Comparison of ENCODE assay signal across 18 mouse cellular contexts in the genomic region with DNA sequence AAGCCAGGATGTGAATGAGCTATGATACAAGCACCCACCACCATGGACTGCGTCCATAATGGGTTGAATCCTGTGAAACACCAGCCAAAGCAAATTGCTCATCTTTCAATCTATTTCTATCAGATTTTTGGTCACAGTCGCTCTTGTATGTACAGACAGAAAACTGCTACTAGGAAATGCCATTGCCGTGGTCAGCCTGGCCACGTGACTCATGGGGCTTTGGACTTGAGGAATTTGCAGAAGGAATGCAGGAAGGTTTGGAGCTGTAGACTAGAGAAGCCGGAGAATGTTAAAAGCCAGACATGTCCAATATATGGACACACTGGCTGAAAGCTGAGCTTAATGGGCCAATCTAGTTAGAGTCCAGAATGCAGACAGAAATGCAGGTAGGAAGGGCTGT. TPM values are rescaled to one million over a fixed set of nuclear protein-coding genes. Genes with fewer than 3 reads are reported as not detected.
"Had no signal": no experiment of that assay in that cellular context is flagged by ENCODE, and none has a peak within 500 bp of the region (broad histone marks: within the 10 kb centered on the region; RNA-seq: fewer than 3 reads in every experiment).

No protein-coding gene starts in this region.

- H3K4me2 ChIP-seq: kidney, embryonic 15.5 days; limb, embryonic 12.5 days; liver, embryonic 13.5 days; midbrain, embryonic 11.5 days; midbrain, embryonic 15.5 days; neural tube, embryonic 13.5 days; stomach, embryonic 15.5 days had no signal

- H3K36me3 ChIP-seq: kidney, embryonic 15.5 days; limb, embryonic 12.5 days; liver, embryonic 13.5 days; midbrain, embryonic 15.5 days; neural tube, embryonic 13.5 days; stomach, embryonic 15.5 days had no signal

- H3K9ac ChIP-seq: kidney, embryonic 15.5 days; limb, embryonic 12.5 days; liver, embryonic 13.5 days; liver, postnatal 0 days; midbrain, embryonic 15.5 days; neural tube, embryonic 13.5 days; stomach, embryonic 15.5 days had no signal

- H3K4me1 ChIP-seq: kidney, embryonic 15.5 days; limb, embryonic 12.5 days; liver, embryonic 13.5 days; megakaryocyte, embryonic 14.5 days; midbrain, embryonic 15.5 days had no signal

- DNase-seq: kidney, postnatal 25 days; layer of hippocampus, adult 9-11 months; liver; liver, embryonic 13.5 days; liver, postnatal 0 days; lung, postnatal 10 days; right cerebral cortex, postnatal 14 days; thymus, adult 2 months; thymus, postnatal 25 days had no signal

- H3K9me3 ChIP-seq: kidney, embryonic 15.5 days; limb, embryonic 12.5 days; liver, embryonic 13.5 days; megakaryocyte, embryonic 14.5 days; midbrain, embryonic 15.5 days; neural tube, embryonic 13.5 days; stomach, embryonic 15.5 days had no signal

- H3K27ac ChIP-seq: kidney, embryonic 15.5 days; limb, embryonic 12.5 days; liver, embryonic 13.5 days; macrophage; midbrain, embryonic 15.5 days; neural tube, embryonic 13.5 days; stomach, embryonic 15.5 days had no signal

- H3K4me3 ChIP-seq: kidney, embryonic 15.5 days; limb, embryonic 12.5 days; liver, embryonic 13.5 days; megakaryocyte, embryonic 14.5 days; midbrain, embryonic 15.5 days; neural tube, embryonic 13.5 days; stomach, embryonic 15.5 days had no signal

- H3K27me3 ChIP-seq: kidney, embryonic 15.5 days; limb, embryonic 12.5 days; liver, embryonic 13.5 days; megakaryocyte, embryonic 14.5 days; midbrain, embryonic 15.5 days; neural tube, embryonic 13.5 days; stomach, embryonic 15.5 days had no signal

- ATAC-seq: liver, postnatal 0 days; midbrain, embryonic 15.5 days had no signal

RNA-seq across cellular contexts. Expression of a gene that starts 36.6 kb away (rescaled TPM):
- total RNA-seq: monocyte, adult 5-6 weeks had no signal
- polyA plus RNA-seq: macrophage had no signal
